Mouse (Mus musculus): Measurements from ENCODE around the gene Tesc. TPM values are rescaled to one million over a fixed set of nuclear protein-coding genes. Genes with fewer than 3 reads are reported as not detected.

The Tesc gene
- polyA plus RNA-seq, 1 experiment from 2014 or later = 10.0 TPM

DNA sequence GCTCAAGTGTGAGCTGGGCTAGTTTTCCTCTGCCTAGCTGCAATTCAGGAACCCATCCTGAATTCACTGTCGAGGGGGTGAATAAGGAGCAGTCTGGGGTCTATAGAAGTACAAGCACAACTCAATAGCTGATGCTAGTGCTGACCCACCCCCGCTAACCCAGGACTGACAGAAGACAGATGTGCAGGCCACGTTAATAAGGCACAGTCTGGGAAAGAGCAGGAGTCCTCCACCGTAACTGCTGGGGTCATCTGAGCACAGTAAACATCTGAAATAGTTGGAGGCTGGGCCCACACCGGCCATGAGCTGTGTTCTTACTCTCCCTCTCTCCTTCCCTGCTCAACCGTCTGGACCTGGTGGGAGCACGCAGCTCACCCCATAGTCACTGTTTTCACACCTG, 59.4 kb downstream of the Tesc start:
- no peaks in the 10 kb centered on the region for H3K27me3 ChIP-seq (ENCODE audit: insufficient read depth, poor library complexity, severe bottlenecking)
- no peak overlapping the region for H3K27ac ChIP-seq
- no peak for DNase-seq (ENCODE audit: low spot score)
- H3K4me3 ChIP-seq = no peak overlapping the region
- peaks cover 77% of the 10 kb centered on the region for H3K4me1 ChIP-seq
- H3K9me3 ChIP-seq = no peaks in the 10 kb centered on the region
- peaks cover 29% of the 10 kb centered on the region for H3K36me3 ChIP-seq
- WGBS = 58% methylated on average over 7 of the region's 7 CpGs

DNA sequence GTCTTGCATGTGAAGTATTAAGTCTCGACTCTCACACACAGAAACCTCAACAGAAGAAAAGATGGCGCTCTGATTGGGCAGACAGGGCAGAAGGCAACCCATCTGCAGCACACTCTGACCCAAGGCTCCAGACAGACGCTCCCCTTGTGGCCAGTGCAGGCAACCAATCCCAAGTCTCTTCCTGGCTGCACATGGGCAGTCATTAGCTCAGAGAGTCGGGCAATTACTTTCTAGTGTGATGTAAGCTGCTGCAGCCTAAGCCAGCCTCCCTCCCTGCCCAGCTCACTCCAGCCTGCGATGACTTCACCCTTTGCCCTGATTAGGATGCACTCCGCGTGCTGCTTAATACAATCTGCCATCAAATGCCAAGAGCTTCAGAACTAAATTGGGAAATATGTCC, 61.6 kb downstream of the Tesc start:
- Histone ChIP-seq H3K27me3 (ENCODE audit: insufficient read depth, poor library complexity, severe bottlenecking) (no peaks in the 10 kb centered on the region), H3K36me3 (peaks cover 44% of the 10 kb centered on the region), H3K9me3 (no peaks in the 10 kb centered on the region), H3K4me1 (peaks cover 58% of the 10 kb centered on the region), H3K27ac (peak overlapping the region; percentile 59), H3K4me3 (no peak overlapping the region)
- peak; percentile 85 for DNase-seq (ENCODE audit: low spot score)
- WGBS = 52% methylated on average over 7 of the region's 7 CpGs

- no peaks in the 10 kb centered on the region for H3K27me3 ChIP-seq (ENCODE audit: insufficient read depth, poor library complexity, severe bottlenecking)
- no peak overlapping the region for H3K4me3 ChIP-seq
- no peak for DNase-seq (ENCODE audit: low spot score)
- 93% methylated on average over 6 of the region's 6 CpGs for WGBS
- H3K4me1 ChIP-seq = peaks cover 48% of the 10 kb centered on the region
- peak overlapping the region; percentile 59; the same call in 1 of the 2 replicates for H3K27ac ChIP-seq
- peaks cover 53% of the 10 kb centered on the region for H3K36me3 ChIP-seq
- H3K9me3 ChIP-seq = no peaks in the 10 kb centered on the region
Measured at GRCm38 (mm10) chr5:118090101-118090500, 62.6 kb downstream of the Tesc start.

DNA sequence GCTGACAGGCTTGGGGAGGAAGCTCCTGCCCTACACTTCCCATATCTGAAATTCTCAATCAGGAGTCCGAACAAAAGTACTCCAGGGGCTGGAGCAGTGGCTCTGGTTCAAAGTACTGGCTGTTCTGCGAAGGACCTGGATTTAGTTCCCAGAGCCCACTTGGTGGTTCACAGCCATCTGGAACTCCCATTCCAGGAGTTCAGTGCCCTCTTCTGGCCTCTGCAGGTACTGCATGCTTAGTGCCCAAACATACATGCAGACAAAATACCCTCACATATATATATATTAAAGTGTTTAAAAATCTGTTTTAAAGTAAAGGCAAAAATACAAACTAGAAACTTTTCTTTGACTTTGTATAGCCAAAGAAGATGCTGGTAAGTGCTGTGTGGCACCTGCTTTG, 63.3 kb downstream of the Tesc start:
- no peaks in the 10 kb centered on the region for H3K9me3 ChIP-seq
- H3K27me3 ChIP-seq (ENCODE audit: insufficient read depth, poor library complexity, severe bottlenecking) = no peaks in the 10 kb centered on the region
- H3K36me3 ChIP-seq = peaks cover 60% of the 10 kb centered on the region
- peaks cover 40% of the 10 kb centered on the region for H3K4me1 ChIP-seq
- 96% methylated on average over 2 of the region's 2 CpGs for WGBS
- H3K27ac ChIP-seq = no peak overlapping the region
- no peak overlapping the region for H3K4me3 ChIP-seq
- DNase-seq (ENCODE audit: low spot score) = no peak

- no peaks in the 10 kb centered on the region for H3K9me3 ChIP-seq
- WGBS = 78% methylated on average over 11 of the region's 11 CpGs
- no peak overlapping the region for H3K27ac ChIP-seq
- DNase-seq (ENCODE audit: low spot score) = no peak
- H3K27me3 ChIP-seq (ENCODE audit: insufficient read depth, poor library complexity, severe bottlenecking) = no peaks in the 10 kb centered on the region
- peaks cover 27% of the 10 kb centered on the region for H3K4me1 ChIP-seq
- H3K36me3 ChIP-seq = peaks cover 77% of the 10 kb centered on the region
- H3K4me3 ChIP-seq = no peak overlapping the region
Measured at GRCm38 (mm10) chr5:118093321-118094035, 65.9 kb downstream of the Tesc start.

DNA sequence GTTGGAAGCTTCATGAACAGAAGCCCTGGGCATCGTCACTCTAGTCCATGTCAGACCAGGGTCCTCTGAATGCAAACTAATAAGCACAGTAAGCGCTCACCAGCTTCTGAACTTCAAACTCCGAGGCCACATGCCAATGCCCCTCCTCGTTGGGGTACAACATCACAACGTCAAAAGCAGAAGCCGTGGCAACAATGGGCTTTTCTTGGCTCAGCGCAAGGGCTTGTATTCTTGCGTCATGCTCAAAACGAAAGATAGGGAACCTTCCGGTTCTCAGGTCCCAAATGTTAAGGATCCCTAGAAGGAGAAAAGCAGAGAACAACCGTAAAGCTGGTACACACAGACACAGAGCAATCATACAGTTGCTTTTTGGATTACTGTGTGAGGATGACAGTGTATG, 67.9 kb downstream of the Tesc start:
- WGBS = 88% methylated on average over 11 of the region's 11 CpGs
- H3K4me3 ChIP-seq = no peak overlapping the region

DNA sequence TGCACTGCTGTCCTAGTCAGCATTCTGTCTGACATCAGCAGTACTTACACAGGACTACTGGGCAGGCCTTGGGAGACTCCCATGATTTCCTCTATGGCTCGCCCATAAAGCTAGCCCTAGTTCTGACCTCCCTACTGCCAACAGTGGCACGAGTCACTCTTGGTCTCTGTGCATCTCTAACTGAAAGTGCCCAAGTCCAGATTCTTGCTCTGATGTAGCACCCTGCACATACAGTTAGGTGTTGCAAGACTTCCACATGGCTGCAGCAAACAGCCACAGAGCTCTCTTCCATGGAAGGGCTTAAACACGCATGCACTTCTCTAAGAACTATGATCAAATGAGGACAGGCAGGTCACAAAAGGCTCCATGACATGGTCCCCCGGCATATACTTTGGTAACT, 68.3 kb downstream of the Tesc start:
- 91% methylated on average over 4 of the region's 4 CpGs for WGBS
- H3K9me3 ChIP-seq = no peaks in the 10 kb centered on the region
- H3K36me3 ChIP-seq = peaks cover 74% of the 10 kb centered on the region
- H3K4me1 ChIP-seq = peaks cover 33% of the 10 kb centered on the region
- H3K27me3 ChIP-seq (ENCODE audit: insufficient read depth, poor library complexity, severe bottlenecking) = no peaks in the 10 kb centered on the region
- no peak overlapping the region for H3K27ac ChIP-seq
- H3K4me3 ChIP-seq = no peak overlapping the region
- no peak for DNase-seq (ENCODE audit: low spot score)

More for the DNA sequence above, 67.9 kb downstream of the Tesc start:
- DNase-seq (ENCODE audit: low spot score) = no peak
- Histone ChIP-seq H3K4me1 (peaks cover 28% of the 10 kb centered on the region), H3K9me3 (no peaks in the 10 kb centered on the region), H3K27ac (no peak overlapping the region), H3K36me3 (peaks cover 78% of the 10 kb centered on the region), H3K27me3 (ENCODE audit: insufficient read depth, poor library complexity, severe bottlenecking) (no peaks in the 10 kb centered on the region)

- no peaks in the 10 kb centered on the region for H3K9me3 ChIP-seq
- H3K36me3 ChIP-seq = peaks cover 69% of the 10 kb centered on the region
- no peak overlapping the region for H3K4me3 ChIP-seq
- 84% methylated on average over 3 of the region's 3 CpGs for WGBS
- H3K27ac ChIP-seq = no peak overlapping the region
- peaks cover 33% of the 10 kb centered on the region for H3K4me1 ChIP-seq
- no peaks in the 10 kb centered on the region for H3K27me3 ChIP-seq (ENCODE audit: insufficient read depth, poor library complexity, severe bottlenecking)
- DNase-seq (ENCODE audit: low spot score) = no peak
Measured at GRCm38 (mm10) chr5:118096317-118096716, 68.8 kb downstream of the Tesc start.

DNA sequence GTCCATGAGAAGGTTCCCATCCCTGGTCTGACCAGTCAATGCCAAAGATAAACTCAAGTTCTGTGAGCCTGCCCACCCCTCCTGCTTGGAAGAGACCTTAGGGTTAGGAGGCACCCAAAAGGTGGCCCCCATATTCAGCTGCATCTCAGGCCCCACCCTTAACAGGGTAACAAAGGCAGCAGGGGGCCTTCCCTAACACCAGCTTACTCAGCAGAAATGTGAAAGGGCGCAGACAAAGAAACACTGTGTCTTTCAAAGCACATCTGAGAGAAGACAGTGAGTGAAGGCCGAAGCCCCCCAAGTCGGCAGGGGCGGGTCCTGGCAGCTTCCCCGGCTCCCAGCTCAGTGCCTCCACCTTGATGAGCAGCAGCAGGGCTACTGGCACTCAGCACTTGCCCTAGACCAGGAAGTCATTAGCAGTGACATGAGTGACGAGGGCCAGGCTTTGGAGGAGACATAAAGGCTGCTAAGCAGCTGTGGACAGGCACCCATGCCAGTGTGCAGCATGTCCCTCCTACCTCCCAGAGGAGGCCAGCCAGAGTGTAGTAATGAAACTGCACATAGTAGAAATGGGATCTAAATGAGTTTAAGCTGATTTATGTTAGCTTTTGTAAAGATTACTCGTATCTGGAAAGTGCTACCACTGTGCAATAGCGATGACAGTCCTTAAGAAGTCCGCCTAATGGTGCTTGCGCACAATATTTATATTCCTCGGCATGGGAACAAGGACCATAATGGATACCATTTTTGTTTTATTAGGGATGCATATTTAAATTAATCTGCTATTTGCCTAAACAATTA, 71.7 kb downstream of the Tesc start:
- H3K27ac ChIP-seq = peak overlapping the region; percentile 44
- H3K4me3 ChIP-seq = no peak overlapping the region
- DNase-seq (ENCODE audit: low spot score) = peak; percentile 83
- 61% methylated on average over 11 of the region's 11 CpGs for WGBS
- H3K9me3 ChIP-seq = no peaks in the 10 kb centered on the region
- no peaks in the 10 kb centered on the region for H3K27me3 ChIP-seq (ENCODE audit: insufficient read depth, poor library complexity, severe bottlenecking)
- peaks cover 33% of the 10 kb centered on the region for H3K4me1 ChIP-seq
- H3K36me3 ChIP-seq = peaks cover 43% of the 10 kb centered on the region

DNA sequence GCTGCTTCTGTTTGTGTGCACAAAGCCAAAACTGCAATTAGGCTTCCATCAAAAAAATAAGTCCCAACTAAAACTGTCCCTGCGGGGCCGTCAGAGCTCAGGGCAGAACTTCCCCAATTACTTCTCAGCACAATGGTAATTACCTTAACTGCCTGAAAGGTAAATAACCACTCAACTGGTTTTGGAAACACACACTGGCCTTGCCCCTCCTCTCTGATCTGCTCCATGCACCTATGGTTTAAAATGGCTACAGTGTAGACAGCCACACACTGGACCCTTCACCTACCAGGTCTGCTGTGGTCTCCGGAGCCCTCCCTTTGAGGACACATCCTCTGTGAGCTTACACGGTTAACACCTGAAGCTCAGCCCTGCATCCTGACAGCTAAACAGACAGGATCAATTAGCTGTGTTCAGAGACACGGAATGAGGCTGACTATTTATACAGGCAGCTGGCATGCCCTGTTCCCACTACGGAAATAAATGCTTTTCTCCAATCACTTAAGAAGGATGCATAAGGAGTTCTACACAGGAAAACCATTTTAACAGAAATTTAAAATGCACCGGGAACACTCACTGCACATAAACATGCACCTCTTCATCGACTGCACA, 72.4 kb downstream of the Tesc start:
- DNase-seq (ENCODE audit: low spot score) = no peak
- Histone ChIP-seq H3K27me3 (ENCODE audit: insufficient read depth, poor library complexity, severe bottlenecking) (no peaks in the 10 kb centered on the region), H3K36me3 (peaks cover 36% of the 10 kb centered on the region), H3K4me3 (no peak overlapping the region), H3K27ac (no peak overlapping the region), H3K4me1 (peaks cover 33% of the 10 kb centered on the region), H3K9me3 (no peaks in the 10 kb centered on the region)
- 75% methylated on average over 8 of the region's 8 CpGs for WGBS

GRCm38 (mm10) chr5:118105536-118105935, 78.0 kb downstream of the Tesc start:
- Histone ChIP-seq H3K4me1 (peaks cover 29% of the 10 kb centered on the region), H3K36me3 (peaks cover 44% of the 10 kb centered on the region)
- 92% methylated on average over 8 of the region's 8 CpGs for WGBS

DNA sequence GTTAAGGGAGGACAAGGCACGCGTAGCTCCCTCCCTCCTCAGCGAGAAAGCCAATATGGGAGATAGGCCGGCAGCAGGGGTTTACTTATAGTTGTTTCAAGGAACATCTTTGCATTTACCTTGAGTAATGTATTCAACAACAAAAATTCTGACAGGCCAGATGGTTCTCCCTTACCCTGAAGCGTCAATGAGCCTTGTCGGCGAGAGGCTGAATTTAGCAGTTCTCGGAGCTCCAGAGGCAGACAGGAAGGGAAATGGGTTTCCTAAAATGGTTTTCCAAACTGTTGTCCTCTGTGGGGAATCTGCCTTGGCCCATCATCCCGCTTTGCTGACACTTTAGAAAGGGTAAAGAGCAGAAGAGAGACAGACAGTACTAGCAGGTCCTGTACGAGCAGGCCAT, 79.1 kb downstream of the Tesc start:
- peaks cover 25% of the 10 kb centered on the region for H3K4me1 ChIP-seq
- H3K27ac ChIP-seq = no peak overlapping the region
- H3K27me3 ChIP-seq (ENCODE audit: insufficient read depth, poor library complexity, severe bottlenecking) = no peaks in the 10 kb centered on the region
- DNase-seq (ENCODE audit: low spot score) = no peak
- no peak overlapping the region for H3K4me3 ChIP-seq
- H3K36me3 ChIP-seq = peaks cover 55% of the 10 kb centered on the region
- WGBS = 87% methylated on average over 10 of the region's 10 CpGs
- no peaks in the 10 kb centered on the region for H3K9me3 ChIP-seq

More at GRCm38 (mm10) chr5:118105536-118105935, 78.0 kb downstream of the Tesc start:
- Histone ChIP-seq H3K27me3 (ENCODE audit: insufficient read depth, poor library complexity, severe bottlenecking) (no peaks in the 10 kb centered on the region), H3K9me3 (no peaks in the 10 kb centered on the region), H3K27ac (no peak overlapping the region), H3K4me3 (no peak overlapping the region)
- DNase-seq (ENCODE audit: low spot score) = no peak

Measured in heart, embryonic 10.5 days (tissue).